Mouse (Mus musculus) heart, postnatal 0 days (tissue): ENCODE measurements around the gene Slc44a5.

Experiments used
- CTCF ChIP-seq: IDR thresholded peaks from 2 replicates; pipeline ENCODE4 v1.5.1; 2016; ENCODE audit warnings: antibody characterized with exemption, control low read depth, low read depth
- EP300 ChIP-seq: IDR thresholded peaks from 2 replicates; pipeline ENCODE4 v1.6.1; 2016; ENCODE audit warnings: antibody characterized with exemption, low read depth

GRCm38 (mm10) chr3:154297499-154297898, 324.3 kb downstream of the Slc44a5 start:
- TF ChIP-seq CTCF (no peak), EP300 (no peak)
